Mouse (Mus musculus) kidney, postnatal 36 days (tissue): ENCODE measurements around the gene Atad3a.
A peak's percentile ranks its signal among the peaks of the same experiment; 100 is the strongest.

ENCODE experiments used
- DNase-seq, 2 experiments: peaks; one replicate each; pipeline ENCODE4 v3.0.0; 2021 to 2022; ENCODE audit warnings: mixed read lengths in 2 of 2

The Atad3a gene

DNA sequence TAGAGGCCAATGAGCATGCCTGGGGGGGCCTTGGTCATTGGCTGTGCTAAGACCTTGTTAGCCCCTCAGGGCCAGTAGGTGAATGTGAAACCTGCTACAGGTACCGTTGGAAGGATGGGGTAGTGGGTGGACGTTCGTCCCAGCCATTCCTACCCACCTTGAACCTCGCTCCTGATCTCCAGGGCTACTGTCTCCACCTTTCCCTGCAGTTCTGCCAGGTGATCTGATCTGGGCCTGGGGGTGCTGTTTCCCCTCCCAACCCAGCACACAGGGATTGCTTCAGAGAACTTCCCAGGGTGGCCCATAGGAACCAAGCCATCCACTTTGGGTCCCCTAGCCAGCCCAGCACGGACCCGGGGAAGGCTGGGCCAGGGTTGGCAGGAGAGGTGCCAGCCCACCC is 21.7 kb downstream of the Atad3a start:
- DNase-seq: peak in 1 of 2 experiments; percentile 20

DNA sequence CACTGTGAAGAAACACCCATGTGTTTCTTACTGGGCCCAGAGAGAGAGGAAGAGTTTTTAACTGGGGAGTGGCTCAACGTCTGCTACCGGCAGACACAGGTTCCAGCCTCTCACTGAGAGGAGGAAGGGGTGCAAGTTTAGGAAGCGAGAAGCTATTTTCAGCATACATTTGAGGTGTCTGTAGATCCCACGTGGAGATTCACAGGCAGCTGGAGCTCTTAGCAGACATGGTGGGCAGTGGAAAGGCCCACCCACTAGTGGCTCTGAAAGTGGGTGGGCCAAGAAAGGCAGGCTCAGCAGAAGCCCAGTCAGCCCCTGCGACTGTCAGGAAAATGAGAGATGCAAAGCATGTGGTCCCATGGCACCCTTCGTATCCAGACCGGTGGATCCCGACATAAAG is 22.6 kb downstream of the Atad3a start:
- no peak for DNase-seq

DNA sequence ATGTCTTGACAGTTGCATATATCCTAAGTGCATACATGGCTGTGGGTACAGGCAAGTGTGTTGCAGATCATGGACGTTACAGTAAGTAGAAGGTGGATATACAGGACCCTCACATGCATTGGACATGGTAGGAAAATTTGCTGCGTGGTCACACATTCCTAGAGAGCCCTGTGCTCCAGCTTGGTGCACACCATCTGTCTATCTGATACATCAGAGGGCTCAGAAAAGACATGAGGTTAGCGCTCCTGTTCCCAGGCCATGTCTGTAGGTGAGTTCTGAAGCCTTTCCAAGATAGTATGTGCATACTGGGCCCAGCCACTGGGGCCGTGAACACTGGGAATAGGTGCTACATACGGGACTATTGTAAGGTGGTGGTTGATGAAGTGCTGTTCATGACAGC is 24.5 kb downstream of the Atad3a start:
- no peak for DNase-seq

DNA sequence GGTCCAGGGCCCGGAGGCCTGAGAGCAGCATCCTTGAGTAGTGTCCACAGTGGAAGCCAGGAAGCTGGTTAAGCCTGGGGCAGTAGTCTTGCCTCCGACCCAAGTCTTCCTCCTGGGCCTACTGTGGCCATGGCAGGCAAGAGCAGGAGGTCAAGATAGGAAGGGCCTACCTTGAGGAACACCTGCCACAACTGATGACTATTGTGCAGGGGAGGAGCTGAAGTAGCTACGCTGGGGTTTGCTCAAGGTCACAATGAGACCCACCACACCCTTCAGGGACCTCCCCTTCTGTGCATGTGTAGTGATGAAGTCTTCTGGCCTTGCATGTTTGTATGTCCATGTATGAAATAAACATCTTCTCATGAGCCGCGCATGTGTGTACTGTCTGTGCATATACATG is 25.1 kb downstream of the Atad3a start:
- no peak for DNase-seq

DNA sequence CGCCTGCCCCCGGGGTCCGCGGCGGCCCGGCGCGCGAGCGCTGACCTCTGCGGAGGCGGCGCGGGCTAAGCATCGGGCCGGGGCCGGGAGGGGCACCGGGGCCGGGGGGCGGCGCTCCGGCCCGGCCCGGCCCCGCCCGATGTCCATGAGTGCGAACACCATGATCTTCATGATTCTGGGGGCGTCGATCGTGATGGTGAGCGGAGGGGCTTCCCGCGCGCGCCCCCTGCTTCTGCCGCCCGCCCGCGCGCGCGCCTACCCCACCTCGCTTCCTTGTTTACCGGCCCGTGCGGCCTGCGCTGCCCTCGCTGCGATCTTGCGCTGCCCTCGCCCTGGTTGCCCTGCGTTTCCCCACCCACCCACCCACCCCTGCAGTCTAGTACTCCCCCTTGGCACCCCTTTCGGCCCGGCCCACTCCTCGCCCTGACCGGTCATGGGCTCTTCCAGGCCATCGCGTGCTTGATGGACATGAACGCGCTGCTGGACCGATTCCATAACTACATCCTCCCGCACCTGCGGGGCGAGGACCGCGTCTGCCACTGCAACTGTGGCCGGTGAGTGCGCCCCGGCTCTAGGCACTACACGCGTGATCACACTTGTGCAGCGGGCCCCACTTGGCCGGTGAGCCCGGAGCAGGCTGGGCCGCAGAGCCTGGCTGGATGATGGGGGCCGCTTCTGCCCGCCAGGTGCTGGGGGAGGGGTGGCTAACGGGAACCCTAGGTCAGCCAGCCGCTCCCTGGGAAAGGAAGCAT is 25.8 kb downstream of the Atad3a start:
- peak; percentile 40 to 68 for DNase-seq

DNA sequence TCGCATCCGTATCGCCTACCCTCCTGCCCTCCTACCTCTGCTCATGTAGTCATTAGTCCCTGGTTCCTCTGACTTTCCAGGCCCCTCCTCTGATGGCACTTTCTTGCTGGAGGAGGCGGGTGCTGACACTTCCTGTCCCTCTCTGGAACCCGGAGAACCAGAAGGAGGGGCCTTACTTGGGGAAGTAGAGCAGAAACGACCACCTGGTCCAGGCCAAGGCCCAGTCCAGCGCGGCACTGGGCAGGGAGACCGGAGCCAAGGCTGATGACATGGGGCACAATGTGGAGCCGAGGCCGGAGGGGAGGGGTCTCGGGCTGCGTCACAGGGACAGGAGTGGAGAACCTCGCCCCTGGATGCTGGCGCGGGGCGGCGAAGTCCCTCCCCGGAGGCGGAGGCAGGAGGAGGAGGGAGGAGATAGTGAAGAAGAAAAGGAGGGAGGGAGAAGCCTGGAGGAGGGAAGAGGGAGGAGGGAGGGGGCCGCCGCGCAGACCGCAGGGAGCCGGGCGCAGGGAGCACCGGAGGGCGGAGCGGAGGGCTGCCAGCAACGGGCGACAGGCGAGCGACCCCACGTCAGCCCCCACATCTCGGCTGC is 26.4 kb downstream of the Atad3a start, which contains the start of gene Tmem240:
Tmem240 (plus strand) TSS at position 451 of the 592 bp plus-strand sequence.
- DNase-seq: peak; percentile 87 to 88

DNA sequence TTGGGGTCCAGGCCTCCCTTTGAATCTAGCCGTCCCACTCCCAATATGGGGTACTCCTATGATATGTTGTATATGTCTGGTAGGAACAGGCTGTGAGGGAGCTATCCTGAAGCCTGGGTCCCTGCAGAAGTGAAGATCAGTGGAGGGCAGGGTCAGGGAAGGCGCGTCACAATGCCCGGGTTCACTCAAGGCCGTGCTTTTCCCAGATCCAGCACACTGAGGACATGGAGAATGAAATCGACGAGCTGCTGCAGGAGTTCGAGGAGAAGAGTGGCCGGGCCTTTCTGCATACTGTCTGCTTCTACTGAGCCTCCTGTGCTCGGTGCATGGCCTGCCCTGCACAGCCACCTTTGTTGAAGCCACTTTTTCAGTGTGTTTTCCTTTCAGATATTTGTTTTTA is 27.6 kb downstream of the Atad3a start:
- DNase-seq: no peak

DNA sequence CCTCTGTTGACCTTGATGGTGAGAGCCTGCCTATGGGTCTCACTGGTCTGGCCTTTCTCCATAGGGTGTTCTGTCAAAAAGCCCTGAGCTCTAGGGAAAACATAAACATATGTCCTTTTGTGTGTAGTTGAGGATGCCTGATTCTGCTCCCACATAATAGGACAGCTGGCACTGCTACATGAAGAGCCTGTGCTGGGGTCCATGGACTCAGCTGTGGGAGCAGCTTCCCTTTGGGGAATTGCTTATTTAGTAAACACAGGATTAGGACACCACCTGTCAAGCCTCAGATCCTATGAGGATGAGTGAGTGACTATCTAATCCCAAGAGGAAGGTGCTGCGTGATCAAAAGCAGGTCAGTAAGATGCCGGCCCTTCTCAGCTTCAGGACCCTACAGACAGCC is 32.9 kb downstream of the Atad3a start:
- no peak for DNase-seq

DNA sequence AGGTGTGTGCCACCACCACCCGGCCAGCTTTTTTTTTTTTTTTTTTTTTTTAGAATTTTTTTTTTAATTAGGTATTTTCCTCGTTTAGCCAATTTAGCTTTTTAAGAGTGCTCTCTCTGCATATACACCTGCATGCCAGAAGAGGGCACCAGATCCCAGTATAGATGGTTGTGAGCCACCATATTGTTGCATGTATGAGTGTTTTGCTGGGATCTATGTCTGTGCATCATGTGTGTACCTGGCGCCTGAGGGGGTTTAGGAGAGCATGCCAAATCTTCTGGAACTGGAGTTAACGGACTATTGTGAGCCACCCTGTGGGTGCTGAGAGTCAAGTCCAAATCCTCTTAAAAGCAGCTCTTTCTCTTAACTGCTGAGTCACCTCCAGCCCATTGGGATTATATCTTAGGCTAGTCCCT is 39.2 kb downstream of the Atad3a start:
- DNase-seq: peak; percentile 36

DNA sequence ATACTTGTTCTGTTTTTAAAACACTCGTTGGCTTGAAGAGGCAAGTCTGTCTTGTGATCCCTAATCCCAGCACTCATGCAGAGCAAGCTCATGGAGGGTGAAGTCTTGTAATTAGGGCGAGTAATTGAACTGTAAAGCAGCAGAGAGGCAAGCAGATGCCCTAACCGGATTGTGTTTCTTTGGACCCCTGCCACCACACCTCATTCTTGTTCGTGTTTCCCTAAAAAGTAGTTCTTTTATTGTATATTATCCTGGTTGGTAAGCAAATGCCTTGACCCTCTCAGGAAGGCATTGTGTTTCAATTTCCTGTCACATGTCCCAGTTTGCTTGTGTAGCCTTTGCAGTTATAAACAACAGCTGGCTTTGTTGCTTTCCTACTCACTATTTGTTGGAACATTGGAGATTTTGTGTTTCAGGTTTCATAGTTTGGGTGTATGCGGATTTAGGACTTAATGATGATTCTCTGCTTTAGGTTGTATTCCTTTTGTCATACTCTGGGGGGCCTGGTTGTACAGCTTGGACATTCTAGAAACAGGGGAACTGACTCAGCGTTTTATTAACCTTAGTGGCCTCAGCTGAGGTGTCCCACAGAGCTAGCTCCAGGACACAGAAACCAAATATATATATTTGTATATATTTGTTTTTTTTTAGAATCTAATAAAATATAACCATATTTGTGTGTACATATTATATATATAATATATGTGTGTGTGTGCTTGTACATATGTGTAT is 50.2 kb downstream of the Atad3a start:
- peak; percentile 8 to 24 for DNase-seq

DNA sequence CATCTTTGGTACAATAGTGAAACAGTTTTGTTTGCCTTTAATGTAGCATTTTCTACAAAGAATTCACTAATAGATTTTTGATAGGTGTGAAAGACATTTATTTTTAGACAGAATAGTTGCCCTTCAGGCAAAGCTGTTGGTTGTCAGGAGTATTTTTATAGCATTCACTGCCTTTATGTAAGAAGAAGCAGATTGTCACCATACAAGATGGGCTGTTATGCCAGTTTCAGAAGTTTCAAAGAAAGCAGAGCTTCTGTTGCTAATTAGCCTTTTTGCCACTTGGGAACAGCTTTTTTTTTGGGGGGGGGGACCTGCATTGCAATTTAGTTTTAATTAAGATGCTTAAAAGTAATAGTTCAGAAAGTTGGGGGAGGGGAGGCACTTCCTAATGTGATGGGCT is 51.9 kb downstream of the Atad3a start:
- DNase-seq: no peak

DNA sequence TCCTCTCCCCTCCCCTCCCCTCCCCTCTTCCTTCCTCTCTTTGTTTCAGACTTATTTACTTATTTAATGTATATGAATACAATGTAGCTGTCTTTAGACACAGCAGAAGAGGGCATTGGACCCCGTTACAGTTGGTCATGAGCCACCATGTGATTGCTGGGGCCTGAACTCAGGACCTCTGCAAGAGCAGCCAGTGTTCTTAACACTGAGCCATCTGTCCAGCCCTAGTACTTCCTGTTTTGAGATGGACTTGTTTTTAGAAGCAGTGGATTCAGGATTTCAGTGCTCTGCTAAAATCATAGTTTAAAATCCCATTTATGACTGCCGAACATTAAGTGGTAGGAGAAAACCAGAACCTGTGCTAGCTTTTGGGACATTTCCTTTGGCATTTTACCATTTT is 52.3 kb downstream of the Atad3a start:
- no peak for DNase-seq

DNA sequence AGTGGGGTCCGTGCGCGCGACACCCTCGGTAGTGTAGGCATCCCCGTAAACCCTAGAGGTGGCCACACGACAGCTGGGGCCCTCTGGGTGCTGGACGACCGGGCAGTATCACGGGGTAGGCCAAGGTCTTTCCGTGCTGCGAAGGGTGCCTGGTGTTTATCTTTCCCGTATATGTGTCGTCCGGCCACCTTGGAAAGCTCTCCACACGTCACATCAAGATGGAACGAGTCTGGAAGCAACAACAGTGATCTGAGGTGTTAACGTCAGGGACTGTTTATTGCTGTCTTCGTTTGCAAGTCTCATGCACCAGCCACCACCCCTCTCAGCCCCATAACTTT is 55.3 kb downstream of the Atad3a start:
- no peak for DNase-seq

DNA sequence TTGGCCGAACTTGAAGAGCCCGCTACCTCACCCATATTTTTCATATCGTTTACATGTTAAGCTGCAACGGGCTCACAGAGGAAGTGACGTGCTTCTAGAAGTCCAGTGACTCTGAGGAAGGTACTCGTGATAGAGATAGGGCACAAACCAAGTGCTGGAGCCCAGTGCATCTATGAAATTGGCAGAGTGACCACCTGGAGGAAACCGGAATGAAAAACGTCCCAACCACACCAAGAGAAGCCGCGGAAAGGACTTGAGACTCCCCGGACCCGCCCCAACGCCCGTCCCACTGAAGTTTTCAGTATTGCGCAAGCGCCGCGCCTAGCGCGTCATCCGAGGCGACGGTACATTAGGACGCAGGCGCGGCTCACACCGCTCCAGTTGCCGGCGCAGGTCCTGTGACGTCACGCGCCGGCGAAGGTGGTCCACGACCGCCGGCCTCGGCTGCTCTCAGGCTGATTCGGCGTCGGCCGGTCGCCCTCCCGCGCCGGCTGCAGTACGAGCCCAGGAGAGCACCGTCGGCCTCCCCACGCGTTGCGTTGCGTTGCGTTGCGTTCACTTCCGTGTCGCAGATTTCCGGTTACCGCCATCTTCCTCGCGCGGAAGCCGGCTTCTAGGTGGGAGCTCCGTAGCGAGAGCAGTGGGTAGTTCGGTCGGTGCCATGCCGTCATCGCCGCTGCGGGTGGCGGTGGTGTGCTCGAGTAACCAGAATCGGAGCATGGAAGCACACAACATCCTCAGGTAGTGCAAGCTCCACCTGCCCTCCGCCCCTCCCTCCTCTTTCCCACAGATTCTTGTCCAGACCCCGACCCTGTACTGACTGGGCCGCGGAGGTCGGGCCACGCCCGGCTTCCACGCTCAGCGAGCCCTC is 55.9 kb downstream of the Atad3a start, which contains the start of gene Ssu72:
Ssu72 (plus strand) TSS at position 80 of the 871 bp plus-strand sequence.
- peak; percentile 95 to 97 for DNase-seq

DNA sequence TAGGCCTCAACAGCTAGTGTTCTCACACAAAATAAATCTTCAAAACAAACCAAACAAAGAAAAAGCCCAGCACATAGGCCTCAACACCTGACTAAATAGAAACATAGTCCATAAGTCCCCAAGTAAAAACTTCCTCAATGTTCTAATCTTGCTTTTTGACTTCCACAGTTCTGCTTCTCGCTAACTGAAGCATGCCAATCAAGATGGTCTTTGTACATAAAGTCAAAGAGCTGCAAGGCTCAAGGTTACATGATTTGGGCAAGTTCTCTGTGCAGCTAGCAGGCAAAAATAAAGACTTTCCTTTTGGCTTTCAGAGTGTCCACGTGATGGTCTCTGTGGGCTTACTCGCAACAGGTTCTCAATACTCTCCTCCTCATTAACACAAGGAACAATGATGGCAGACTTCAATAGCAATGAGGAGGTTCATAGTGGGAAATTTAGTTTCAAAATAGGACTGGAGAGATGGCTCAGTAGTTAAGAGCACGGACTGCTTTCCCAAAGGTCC is 57.4 kb downstream of the Atad3a start:
- DNase-seq: no peak

DNA sequence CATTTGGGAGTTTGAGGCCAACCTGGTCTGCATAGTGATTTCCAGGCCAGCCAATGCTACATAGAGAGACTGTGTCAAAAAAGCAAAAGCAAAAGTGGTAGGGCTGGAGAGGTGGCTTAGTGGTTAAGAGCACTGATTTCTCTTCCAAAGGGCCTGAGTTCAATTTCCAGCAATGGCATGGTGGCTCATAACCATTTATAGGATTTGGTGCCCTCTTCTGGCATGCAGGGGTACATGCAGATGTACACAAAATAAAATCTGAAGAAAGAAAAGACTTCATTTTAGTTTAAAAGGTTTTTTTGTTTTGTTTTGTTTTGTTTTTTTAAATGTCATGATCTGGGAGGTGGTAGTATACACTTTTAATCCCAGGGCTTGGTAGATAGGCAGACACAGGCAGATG is 60.5 kb downstream of the Atad3a start:
- DNase-seq: peak; percentile 9 to 28

DNA sequence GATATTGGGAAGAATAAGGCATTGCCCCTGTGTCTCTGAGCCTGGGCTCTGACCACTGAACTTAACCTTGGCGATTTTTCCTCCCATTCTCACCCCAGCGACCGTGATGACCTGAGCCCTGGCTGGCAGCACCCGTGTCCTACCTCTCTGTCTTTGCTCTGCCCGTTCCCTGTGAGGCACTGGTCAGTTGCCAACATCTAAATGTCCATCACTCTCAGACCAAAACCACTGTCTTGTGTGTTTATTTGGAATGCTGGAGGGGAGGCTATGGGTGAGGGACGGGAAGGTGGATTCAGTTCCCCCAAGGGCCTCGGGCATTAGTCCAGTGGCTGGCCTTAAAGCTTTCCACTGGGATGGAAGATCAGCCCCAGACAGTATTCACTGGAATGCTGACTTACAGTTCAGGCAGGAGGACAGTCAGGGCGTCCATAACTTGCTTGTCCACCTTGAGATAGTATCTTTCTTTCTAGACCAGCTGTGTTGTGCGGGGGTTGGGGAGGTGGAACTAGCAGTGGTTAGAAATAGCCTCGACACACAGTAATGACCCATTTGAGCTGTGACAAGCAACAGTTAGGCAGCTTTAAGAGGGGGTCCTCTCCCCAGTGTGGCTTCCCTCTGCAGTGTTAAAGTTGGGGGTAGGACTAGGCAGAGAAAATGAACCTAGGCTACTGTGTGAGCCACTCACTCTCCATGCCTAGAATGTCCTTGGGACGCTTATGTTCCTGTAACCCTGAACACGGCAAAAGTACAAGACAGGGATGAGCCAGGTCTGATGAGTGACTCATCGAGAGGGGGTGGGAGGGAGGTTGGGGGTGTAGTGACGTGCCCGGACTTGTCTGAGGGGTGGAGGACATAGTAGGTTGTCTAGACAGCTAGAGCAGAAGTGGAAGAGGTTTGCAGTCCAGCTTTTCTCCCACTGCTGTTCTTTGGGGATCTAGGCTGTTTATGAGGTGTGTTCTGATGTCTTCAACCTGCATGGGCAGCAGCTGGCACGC is 64.3 kb downstream of the Atad3a start:
- no peak for DNase-seq

DNA sequence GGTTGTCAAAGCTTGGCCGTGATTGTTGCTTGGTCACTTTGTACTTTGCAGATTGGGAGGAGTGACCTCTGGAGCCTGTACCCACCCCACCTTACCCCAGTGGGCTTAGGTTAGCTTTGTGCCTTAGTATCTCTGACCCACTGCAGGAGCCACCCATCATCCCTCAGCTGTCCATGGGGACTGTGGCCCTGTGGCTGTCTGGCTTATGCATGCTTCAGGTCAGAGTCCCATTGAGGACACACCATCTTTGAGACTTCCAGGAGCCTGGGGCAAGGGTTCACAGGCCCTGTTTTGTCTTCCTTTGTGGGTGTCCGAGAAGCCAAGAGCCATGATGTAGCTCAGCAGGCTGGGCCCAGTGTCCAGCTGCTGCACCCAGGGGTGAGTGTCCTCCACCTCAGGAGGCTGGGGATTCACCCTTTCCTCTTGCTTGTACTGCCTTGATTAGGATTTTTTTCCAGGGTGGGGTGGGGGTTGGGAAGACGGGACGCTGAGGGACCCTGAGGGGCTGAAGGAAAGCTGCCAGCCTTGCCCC is 65.3 kb downstream of the Atad3a start:
- DNase-seq: peak in 1 of 2 experiments; percentile 11

DNA sequence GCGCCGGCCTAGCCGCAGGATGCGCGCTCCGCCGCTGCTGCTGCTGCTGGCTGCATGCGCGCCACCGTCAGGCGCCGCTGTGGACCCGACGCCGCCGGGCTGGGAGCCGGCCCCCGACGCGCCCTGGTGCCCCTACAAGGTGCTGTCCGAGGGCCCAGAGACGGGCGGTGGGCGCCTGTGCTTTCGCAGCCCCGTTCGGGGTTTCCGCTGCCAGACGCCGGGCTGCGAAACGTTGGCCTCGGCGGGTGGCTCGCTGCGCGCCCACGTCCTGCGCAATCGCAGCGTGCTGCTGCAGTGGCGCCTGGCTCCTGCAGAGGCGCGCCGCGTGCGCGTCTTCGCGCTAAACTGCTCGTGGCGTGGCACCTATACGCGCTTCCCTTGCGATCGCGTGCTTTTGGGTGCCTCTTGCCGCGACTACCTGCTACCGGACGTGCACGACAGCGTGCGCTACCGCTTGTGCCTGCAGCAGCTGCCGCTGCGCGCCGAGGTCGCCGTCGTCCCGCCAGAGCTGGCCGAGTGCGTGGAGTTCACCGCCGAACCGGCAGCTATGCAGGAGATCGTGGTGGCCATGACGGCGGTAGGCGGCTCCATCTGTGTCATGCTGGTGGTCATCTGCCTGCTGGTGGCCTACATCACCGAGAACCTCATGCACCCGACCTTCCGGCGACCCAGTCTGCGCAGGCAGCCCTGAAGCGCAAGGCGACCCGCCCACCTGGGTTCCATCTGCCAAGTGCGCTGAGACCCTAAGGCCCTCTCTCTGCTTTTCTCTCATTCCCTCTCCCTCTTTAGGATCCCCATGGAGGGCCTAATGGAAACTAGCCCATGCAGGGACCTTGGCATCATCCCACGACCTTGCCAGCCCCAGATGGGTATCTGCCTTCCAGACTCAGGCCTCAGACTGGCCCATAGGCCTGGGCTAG is 66.2 kb downstream of the Atad3a start:
- DNase-seq: peak; percentile 37 to 68

DNA sequence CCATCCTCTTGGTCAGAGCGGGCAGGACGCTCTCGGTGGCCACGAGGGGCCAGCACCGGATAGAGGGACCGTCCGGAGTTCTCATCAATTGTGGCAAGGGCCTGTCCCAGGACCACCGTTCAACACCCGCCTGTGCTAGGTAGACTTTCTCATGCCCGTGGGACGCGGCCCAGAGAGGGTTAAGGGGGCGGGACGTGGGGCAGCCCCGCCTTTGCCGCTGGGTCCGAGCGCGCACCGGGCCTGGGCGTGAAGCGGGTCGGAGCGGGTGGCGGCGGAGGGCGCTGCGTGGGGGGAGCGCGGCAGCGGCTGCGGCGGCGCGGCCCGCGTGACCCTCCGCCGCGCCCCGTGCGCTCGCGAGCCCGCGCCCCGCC is 66.8 kb downstream of the Atad3a start, which contains the start of gene Fndc10:
Fndc10 (plus strand) TSS at position 232 of the 371 bp plus-strand sequence.
- peak; percentile 30 to 76 for DNase-seq
